Mouse (Mus musculus) large intestine, adult 2 months (tissue): ENCODE results near the gene Mrpl4. TPM values are rescaled to one million over a fixed set of nuclear protein-coding genes. Genes with fewer than 3 reads are reported as not detected.
"Not testable (repeated sequence)": the region's sequence is repeated elsewhere in the genome, so short reads cannot be mapped to it uniquely, and the experiment has no call there.

Experiments
- DNase-seq: peaks from one replicate; pipeline ENCODE4 v3.0.0-alpha.2; 2012; ENCODE audit warnings: low read depth, low spot score
- WGBS: fragments of 180-500 bp; shearing (Covaris S2); methylation state at CpG from one replicate; pipeline ENCODE4 v1.1.7; 2018; 5-methylcytosine and 5-hydroxymethylcytosine counted together
- polyA plus RNA-seq: library from polyadenylated mRNA; depleted of rRNA; stranded (reverse); fragments of >200 nt; gene quantifications from 2 replicates; pipeline ENCODE4 v1.2.3, GENCODE M21; 2012

Gene Mrpl4
- polyA plus RNA-seq, 1 experiment = 97.6 TPM

DNA sequence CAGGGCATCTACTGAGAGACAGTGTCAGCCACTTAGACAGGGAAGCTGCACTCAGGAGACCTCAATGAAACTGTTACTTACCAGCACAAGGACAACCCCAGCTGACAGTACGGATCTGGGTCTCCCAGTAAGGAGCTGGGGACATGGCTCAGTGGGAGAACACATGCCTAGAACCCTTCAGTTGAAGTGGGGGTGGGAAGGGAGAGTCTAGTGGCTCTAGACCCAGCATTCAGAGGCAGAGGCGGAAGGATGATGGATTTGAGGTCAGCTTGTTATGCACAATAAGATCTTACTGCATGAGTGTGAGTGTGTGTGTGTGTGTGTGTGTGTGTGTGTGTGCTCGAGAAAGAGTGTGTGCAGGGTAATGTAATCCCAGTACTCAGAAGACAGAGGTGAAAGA, 20.4 kb upstream of the Mrpl4 start:
- no peak for DNase-seq
- 83% methylated on average over 3 of the region's 3 CpGs for WGBS

- no peak for DNase-seq
- 47% methylated on average over 5 of the region's 5 CpGs for WGBS
Measured at GRCm38 (mm10) chr9:20983169-20983568, 19.4 kb upstream of the Mrpl4 start.

GRCm38 (mm10) chr9:20986952-20987686, 15.4 kb upstream of the Mrpl4 start:
- 67% methylated on average over 15 of the region's 15 CpGs for WGBS
- DNase-seq = no peak

- DNase-seq = no peak
- 35% methylated on average over 7 of the region's 7 CpGs for WGBS
Measured at GRCm38 (mm10) chr9:20987953-20988352, 14.6 kb upstream of the Mrpl4 start.

- 13% methylated on average over 10 of the region's 10 CpGs for WGBS
- DNase-seq = no peak
Measured at GRCm38 (mm10) chr9:20990861-20991260, 11.7 kb upstream of the Mrpl4 start.

GRCm38 (mm10) chr9:20991587-20991986, 11.0 kb upstream of the Mrpl4 start:
- DNase-seq = no peak
- WGBS = 89% methylated on average over 4 of the region's 4 CpGs

- 47% methylated on average over 5 of the region's 5 CpGs for WGBS
- no peak for DNase-seq
Measured at GRCm38 (mm10) chr9:20993165-20993898, 9.2 kb upstream of the Mrpl4 start.

- no peak for DNase-seq
- 78% methylated on average over 3 of the region's 3 CpGs for WGBS
Measured at GRCm38 (mm10) chr9:20995069-20995468, 7.5 kb upstream of the Mrpl4 start.

- WGBS = 86% methylated on average over 8 of the region's 8 CpGs
- no peak for DNase-seq
Measured at GRCm38 (mm10) chr9:20997065-20997464, 5.5 kb upstream of the Mrpl4 start.

GRCm38 (mm10) chr9:20998337-20998736, 4.2 kb upstream of the Mrpl4 start:
- DNase-seq = not testable (repeated sequence)
- 73% methylated on average over 1 of the region's 1 CpGs for WGBS

- DNase-seq = no peak
Measured at GRCm38 (mm10) chr9:21000811-21001210, 1.7 kb upstream of the Mrpl4 start.

GRCm38 (mm10) chr9:21001651-21002200, 812 bp upstream of the Mrpl4 start:
- no peak for DNase-seq
- 44% methylated on average over 6 of the region's 6 CpGs for WGBS

GRCm38 (mm10) chr9:21002270-21002626, 290 bp upstream of the Mrpl4 start:
- DNase-seq = no peak
- 10% methylated on average over 7 of the region's 7 CpGs for WGBS

GRCm38 (mm10) chr9:21007313-21007952, 4.9 kb downstream of the Mrpl4 start:
- no peak for DNase-seq
- 95% methylated on average over 10 of the region's 10 CpGs for WGBS

DNA sequence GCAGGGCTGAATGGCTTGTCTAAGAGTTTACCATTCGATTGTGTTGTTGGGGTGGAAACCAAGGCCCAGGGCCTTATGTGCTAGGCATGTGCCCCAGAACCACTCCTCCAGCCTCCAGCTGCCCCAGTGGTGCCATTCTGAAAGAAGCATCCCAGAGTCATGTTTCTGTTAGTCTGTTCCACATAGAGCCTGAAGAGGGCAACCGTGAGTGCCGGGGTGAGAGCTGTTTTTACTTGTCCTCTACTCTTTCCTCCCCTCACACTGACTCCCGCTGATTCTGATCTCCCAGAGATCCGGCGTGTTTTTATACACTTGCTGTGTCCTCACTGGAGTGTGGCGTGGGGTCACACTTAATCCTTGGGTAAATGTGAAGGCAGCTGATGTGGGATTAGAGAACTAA, 5.5 kb downstream of the Mrpl4 start:
- DNase-seq = no peak
- WGBS = 82% methylated on average over 7 of the region's 7 CpGs

GRCm38 (mm10) chr9:21010362-21010761, 7.8 kb downstream of the Mrpl4 start:
- 12% methylated on average over 2 of the region's 2 CpGs for WGBS
- no peak for DNase-seq

- not testable (repeated sequence) for DNase-seq
- WGBS = 64% methylated on average over 9 of the region's 9 CpGs
Measured at GRCm38 (mm10) chr9:21010939-21011541, 8.5 kb downstream of the Mrpl4 start.

- 33% methylated on average over 5 of the region's 5 CpGs for WGBS
- DNase-seq = no peak
Measured at GRCm38 (mm10) chr9:21011846-21012312, 9.3 kb downstream of the Mrpl4 start.

- 37% methylated on average over 1 of the region's 1 CpGs for WGBS
Measured at GRCm38 (mm10) chr9:21012368-21012767, 9.8 kb downstream of the Mrpl4 start.

More at GRCm38 (mm10) chr9:21012368-21012767, 9.8 kb downstream of the Mrpl4 start:
- no peak for DNase-seq
